Mouse (Mus musculus): ENCODE results near the gene Alk. TPM values are rescaled to one million over a fixed set of nuclear protein-coding genes. Genes with fewer than 3 reads are reported as not detected.

Alk gene
- total RNA-seq, 2 experiments from 2014 or later: 5.4 to 6.7 TPM

DNA sequence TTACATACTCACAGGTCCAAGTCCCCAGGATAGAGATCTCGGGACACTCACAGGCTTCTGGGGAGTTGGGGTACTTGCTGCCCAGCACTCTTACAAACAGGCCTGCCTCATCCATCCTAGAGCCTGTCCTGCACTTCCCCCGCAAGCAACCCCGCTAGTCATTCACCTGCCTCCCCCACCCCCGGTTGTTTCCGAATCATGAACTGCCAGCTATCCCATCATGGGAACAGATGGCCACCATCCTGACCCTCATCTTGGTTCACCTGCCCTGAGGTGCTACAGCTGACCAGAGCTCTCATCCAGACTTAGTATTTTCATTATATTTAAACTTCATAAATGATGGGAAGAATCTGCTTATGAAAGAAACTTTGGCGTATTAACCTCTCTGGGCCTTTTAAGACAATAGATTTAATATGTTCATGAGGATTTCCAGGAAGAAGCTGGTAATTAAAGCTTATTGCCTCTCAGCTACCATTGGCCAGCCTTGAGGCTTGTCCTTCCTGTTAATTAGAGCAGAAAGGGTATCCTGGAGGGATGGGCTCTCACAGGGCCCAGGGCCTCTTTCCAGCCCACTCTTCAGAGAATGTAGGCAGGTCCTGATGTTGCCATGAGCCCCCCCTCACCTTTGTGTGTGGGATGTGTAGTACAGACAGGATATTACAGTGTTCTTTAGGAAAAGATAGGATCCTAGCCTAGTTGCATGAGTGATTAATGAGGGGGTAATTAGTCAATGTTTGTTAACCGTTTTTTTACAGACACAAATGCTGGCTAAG, 565.1 kb downstream of the Alk start:
- DNase-seq (ENCODE audit: low spot score in 2 of 2): no peak
- Histone ChIP-seq H3K4me3 (no peak overlapping the region), H3K27ac (no peak overlapping the region)
- no peak for TF ChIP-seq CTCF (conservative IDR thresholded peaks at IDR 0.05)

- no peak for DNase-seq (ENCODE audit: low spot score in 2 of 2)
- no peak for TF ChIP-seq CTCF (conservative IDR thresholded peaks at IDR 0.05)
- Histone ChIP-seq H3K4me3 (no peak overlapping the region), H3K27ac (no peak overlapping the region)
These were observed 566.1 kb downstream of the Alk start for GRCm38 (mm10) chr17:72038371-72038770.

- no peak overlapping the region for H3K4me3 ChIP-seq
- no peak overlapping the region for H3K27ac ChIP-seq
- DNase-seq (ENCODE audit: low spot score in 2 of 2): no peak
- no peak for TF ChIP-seq CTCF (conservative IDR thresholded peaks at IDR 0.05)
These were observed 573.8 kb downstream of the Alk start for GRCm38 (mm10) chr17:72030672-72031071.

DNA sequence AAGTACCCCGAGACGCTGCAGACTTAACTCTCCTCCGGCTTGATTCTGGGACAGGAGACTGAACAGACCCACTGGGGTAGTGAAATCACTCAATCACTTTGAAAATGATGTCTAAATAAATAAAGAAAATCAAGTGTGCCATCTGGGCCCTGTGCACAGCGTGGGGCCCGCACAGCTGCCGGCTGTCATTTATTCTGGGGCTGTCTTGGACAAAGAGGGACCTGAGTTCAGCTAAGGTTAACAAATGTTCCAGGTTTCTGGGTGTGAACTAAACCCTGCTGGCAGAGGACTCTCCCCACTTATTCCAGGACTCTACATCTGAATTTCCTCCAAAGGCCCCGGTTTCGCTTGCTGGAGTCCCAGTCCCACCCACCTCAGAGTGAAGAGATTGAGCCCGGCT, 581.1 kb downstream of the Alk start:
- no peak for DNase-seq (ENCODE audit: low spot score in 2 of 2)
- no peak for TF ChIP-seq CTCF (conservative IDR thresholded peaks at IDR 0.05)
- no peak overlapping the region for H3K27ac ChIP-seq
- H3K4me3 ChIP-seq: no peak overlapping the region

DNA sequence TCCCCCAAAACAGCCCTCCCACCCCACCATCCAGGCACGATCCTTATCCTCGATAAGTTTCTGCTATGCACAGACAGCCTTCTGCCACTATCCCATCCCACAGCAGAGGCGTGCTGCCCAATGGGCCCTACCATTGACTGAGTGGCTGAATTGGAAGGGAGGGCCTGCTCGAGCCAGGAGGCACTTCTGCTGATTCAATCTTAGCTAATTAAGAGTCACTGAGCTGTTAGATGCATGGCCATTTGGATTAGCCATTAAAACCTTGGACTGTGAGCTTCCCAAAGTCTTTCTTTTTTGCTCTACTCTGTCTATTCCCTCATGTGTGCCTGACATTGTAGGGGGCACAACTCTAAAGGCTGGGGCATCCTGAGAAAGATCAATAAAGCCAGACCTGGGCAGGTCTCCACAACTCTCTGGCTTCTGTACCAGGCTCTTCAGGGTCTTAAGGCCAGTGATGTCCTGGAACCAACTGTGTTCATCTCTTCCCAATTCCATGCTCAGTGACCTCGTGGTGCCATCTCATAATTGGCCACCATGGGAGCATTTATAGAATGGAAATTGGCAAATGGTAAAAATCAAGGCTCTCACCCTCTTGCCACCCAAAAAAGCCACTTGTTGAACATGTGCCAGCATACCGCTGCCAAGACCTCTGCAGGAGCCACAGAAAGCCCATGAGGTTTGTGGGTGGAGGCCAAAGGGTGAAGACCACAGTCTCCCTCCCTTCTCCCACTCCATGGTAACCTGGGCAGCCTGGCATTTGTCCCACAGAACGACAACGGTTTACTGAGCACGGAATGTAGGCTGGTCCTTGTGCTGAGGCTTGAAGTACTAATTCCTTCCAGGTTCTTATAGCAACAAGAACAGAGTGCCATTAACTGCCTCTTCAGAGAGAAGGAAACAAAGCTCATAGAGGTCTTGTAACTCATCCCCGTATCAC, 582.4 kb downstream of the Alk start:
- H3K4me3 ChIP-seq: no peak overlapping the region
- DNase-seq (ENCODE audit: low spot score in 2 of 2): no peak
- no peak overlapping the region for H3K27ac ChIP-seq
- no peak for TF ChIP-seq CTCF (conservative IDR thresholded peaks at IDR 0.05)

DNA sequence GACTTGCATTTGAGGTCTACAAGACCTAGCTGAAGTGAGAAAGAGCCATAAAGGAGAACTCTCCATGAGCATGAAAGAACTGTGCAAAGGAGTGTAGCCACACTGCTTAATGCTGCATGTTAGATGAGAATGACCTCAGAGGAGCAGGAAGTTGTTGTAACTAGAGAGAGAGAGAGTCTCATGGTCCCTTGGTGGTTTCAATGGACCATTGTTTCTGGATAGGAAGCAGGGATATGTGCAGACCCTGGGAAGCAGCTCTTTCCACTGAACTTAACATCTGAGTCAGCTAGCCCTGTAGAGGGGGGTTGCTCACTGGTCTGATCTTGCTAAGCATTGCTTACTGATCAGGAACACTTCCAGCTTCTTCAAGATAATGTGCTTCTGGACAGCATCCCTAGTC, 587.1 kb downstream of the Alk start:
- H3K4me3 ChIP-seq: no peak overlapping the region
- no peak for DNase-seq (ENCODE audit: low spot score in 2 of 2)
- no peak overlapping the region for H3K27ac ChIP-seq
- no peak for TF ChIP-seq CTCF (conservative IDR thresholded peaks at IDR 0.05)

GRCm38 (mm10) chr17:72015253-72015652, 589.2 kb downstream of the Alk start:
- Histone ChIP-seq H3K27ac (no peak overlapping the region), H3K4me3 (no peak overlapping the region)
- peak; percentile 80 to 86 for DNase-seq (ENCODE audit: low spot score in 2 of 2)
- no peak for TF ChIP-seq CTCF (conservative IDR thresholded peaks at IDR 0.05)

- DNase-seq (ENCODE audit: low spot score in 2 of 2): no peak
- Histone ChIP-seq H3K27ac (no peak overlapping the region), H3K4me3 (no peak overlapping the region)
- TF ChIP-seq CTCF (conservative IDR thresholded peaks at IDR 0.05): no peak
These were observed 591.7 kb downstream of the Alk start for GRCm38 (mm10) chr17:72012775-72013174.

GRCm38 (mm10) chr17:72009836-72010235, 594.6 kb downstream of the Alk start:
- no peak for DNase-seq (ENCODE audit: low spot score in 2 of 2)
- Histone ChIP-seq H3K27ac (no peak overlapping the region), H3K4me3 (no peak overlapping the region)
- no peak for TF ChIP-seq CTCF (conservative IDR thresholded peaks at IDR 0.05)

GRCm38 (mm10) chr17:72008389-72008788, 596.0 kb downstream of the Alk start:
- no peak for TF ChIP-seq CTCF (conservative IDR thresholded peaks at IDR 0.05)
- no peak for DNase-seq (ENCODE audit: low spot score in 2 of 2)
- Histone ChIP-seq H3K27ac (no peak overlapping the region), H3K4me3 (no peak overlapping the region)

- Histone ChIP-seq H3K27ac (no peak overlapping the region), H3K4me3 (no peak overlapping the region)
- TF ChIP-seq CTCF (conservative IDR thresholded peaks at IDR 0.05): no peak
- DNase-seq (ENCODE audit: low spot score in 2 of 2): no peak
These were observed 599.1 kb downstream of the Alk start for GRCm38 (mm10) chr17:72005365-72005764.

DNA sequence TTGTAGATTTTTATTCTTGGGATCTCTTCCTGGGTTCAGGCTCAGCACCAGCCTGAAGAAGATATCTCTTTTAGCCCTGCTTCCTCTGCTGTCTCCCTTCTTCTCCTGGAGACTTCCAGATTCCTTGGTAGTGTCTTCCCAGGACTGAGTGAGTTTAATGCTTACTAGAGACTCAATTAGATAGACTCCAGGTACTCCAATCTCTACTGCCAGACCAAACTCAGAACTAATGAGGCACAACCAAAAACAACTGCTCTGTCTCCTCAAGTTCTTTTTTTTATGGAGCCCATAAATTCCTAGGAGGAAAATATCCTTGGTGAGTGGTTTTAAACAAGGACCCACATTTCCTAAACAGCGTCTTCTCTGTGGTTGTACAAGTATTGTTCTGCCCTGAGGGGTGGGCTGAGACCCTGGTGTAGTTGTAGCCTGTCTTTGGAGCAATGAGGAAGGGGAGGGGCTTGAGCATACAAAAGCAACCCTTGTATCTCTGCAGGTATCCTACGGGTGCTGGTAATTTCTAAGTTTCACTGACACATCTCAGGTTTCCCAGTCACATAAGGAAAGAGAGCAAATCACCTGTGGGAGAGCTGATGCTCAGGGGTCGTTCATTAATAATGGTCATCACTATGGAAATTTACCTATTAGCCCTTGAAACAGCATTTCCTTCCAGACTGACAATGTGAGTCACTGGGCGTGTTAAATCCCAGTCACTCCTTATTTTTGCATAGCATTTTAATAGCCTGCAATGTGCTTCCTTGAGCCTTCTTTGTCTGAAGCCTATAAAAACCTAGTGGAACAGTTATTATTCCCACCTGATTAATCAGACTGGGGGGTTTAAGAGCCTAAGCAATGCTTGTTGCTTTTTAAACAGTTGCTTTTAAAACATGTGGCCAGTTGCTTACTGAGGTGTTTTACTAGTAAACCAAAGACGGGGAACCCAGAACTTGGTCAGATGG, 604.6 kb downstream of the Alk start:
- Histone ChIP-seq H3K27ac (no peak overlapping the region), H3K4me3 (no peak overlapping the region)
- no peak for DNase-seq (ENCODE audit: low spot score in 2 of 2)
- TF ChIP-seq CTCF (conservative IDR thresholded peaks at IDR 0.05): no peak
